Mouse (Mus musculus): ENCODE measurements at regions not wholly inside any gene's neighbourhood (a gene's known extent, or its start where the extent isn't known, plus 50 kb on each side); places are given as distances from the start of the nearest gene placed in this dataset.
A peak's percentile ranks its signal among the peaks of the same experiment; 100 is the strongest.

- Histone ChIP-seq H3K27ac (peak overlapping the region; percentile 56), H3K4me3 (replicated peaks) (no peak overlapping the region), H3K27me3 (no peaks in the 10 kb centered on the region), H3K4me2 (replicated peaks) (no peak overlapping the region), H3K9me3 (0 out of 2 replicates have a peak, but pooled peaks cover under 1% of the 10 kb centered on the region), H3K9ac (replicated peaks) (no peak overlapping the region), H3K4me1 (replicated peaks) (peaks cover 11% of the 10 kb centered on the region), H3K36me3 (no peaks in the 10 kb centered on the region)
- 48% methylated on average over 8 of the region's 8 CpGs for WGBS
- ATAC-seq = peak; percentile 85
Measured at GRCm38 (mm10) chr4:34308921-34309563, 241.7 kb upstream of the Akirin2 start.

- 0 out of 2 replicates have a peak, but pooled peaks cover 6% of the 10 kb centered on the region for H3K9me3 ChIP-seq
- H3K4me2 ChIP-seq (replicated peaks) = no peak overlapping the region
- no peak overlapping the region for H3K9ac ChIP-seq (replicated peaks)
- WGBS = 65% methylated on average over 5 of the region's 5 CpGs
- peaks cover 11% of the 10 kb centered on the region for H3K4me1 ChIP-seq (replicated peaks)
- no peaks in the 10 kb centered on the region for H3K27me3 ChIP-seq
- no peak overlapping the region for H3K27ac ChIP-seq
- H3K36me3 ChIP-seq = no peaks in the 10 kb centered on the region
- H3K4me3 ChIP-seq (replicated peaks) = no peak overlapping the region
- no peak for ATAC-seq
Measured at GRCm38 (mm10) chr4:34310061-34310642, 240.6 kb upstream of the Akirin2 start.

GRCm38 (mm10) chr4:34315848-34316247 is 234.9 kb upstream of the Akirin2 start:
- no peaks in the 10 kb centered on the region for H3K27me3 ChIP-seq
- H3K9me3 ChIP-seq = 0 out of 2 replicates have a peak, but pooled peaks cover 6% of the 10 kb centered on the region
- no peak overlapping the region for H3K4me2 ChIP-seq (replicated peaks)
- no peaks in the 10 kb centered on the region for H3K36me3 ChIP-seq
- ATAC-seq = no peak
- no peaks in the 10 kb centered on the region for H3K4me1 ChIP-seq (replicated peaks)
- H3K27ac ChIP-seq = no peak overlapping the region
- no peak overlapping the region for H3K9ac ChIP-seq (replicated peaks)
- no peak overlapping the region for H3K4me3 ChIP-seq (replicated peaks)
- WGBS = 79% methylated on average over 5 of the region's 5 CpGs

- H3K9ac ChIP-seq (replicated peaks) = no peak overlapping the region
- no peak for ATAC-seq
- H3K36me3 ChIP-seq = no peaks in the 10 kb centered on the region
- H3K4me3 ChIP-seq (replicated peaks) = no peak overlapping the region
- no peaks in the 10 kb centered on the region for H3K27me3 ChIP-seq
- 75% methylated on average over 3 of the region's 3 CpGs for WGBS
- no peaks in the 10 kb centered on the region for H3K9me3 ChIP-seq
- H3K27ac ChIP-seq = no peak overlapping the region
- H3K4me2 ChIP-seq (replicated peaks) = no peak overlapping the region
- peaks cover 4% of the 10 kb centered on the region; the same call in 1 of the 2 replicates for H3K4me1 ChIP-seq (replicated peaks)
Measured at GRCm38 (mm10) chr4:34322841-34323240, 227.9 kb upstream of the Akirin2 start.

- no peak for ATAC-seq
- H3K4me2 ChIP-seq (replicated peaks) = no peak overlapping the region; the same call in 1 of the 2 replicates
- H3K27ac ChIP-seq = no peak overlapping the region
- H3K36me3 ChIP-seq = no peaks in the 10 kb centered on the region
- no peak overlapping the region for H3K9ac ChIP-seq (replicated peaks)
- H3K4me1 ChIP-seq (replicated peaks) = peaks cover 13% of the 10 kb centered on the region; the same call in 1 of the 2 replicates
- WGBS = 70% methylated on average over 19 of the region's 19 CpGs
- no peak overlapping the region for H3K4me3 ChIP-seq (replicated peaks)
- no peaks in the 10 kb centered on the region; the same call in 1 of the 2 replicates for H3K9me3 ChIP-seq
- H3K27me3 ChIP-seq = no peaks in the 10 kb centered on the region
Measured at GRCm38 (mm10) chr4:34328151-34328785, 222.5 kb upstream of the Akirin2 start.

GRCm38 (mm10) chr4:34336971-34337797 is 213.6 kb upstream of the Akirin2 start:
- Histone ChIP-seq H3K4me1 (replicated peaks) (peaks cover 15% of the 10 kb centered on the region), H3K27me3 (no peaks in the 10 kb centered on the region), H3K36me3 (no peaks in the 10 kb centered on the region), H3K9me3 (no peaks in the 10 kb centered on the region; the same call in 1 of the 2 replicates), H3K27ac (peak overlapping the region; percentile 76), H3K4me2 (replicated peaks) (0 out of 2 replicates have a peak overlapping the region, but pooled peaks have one; percentile 6), H3K4me3 (replicated peaks) (no peak overlapping the region), H3K9ac (replicated peaks) (no peak overlapping the region)
- ATAC-seq = peak; percentile 89
- 47% methylated on average over 14 of the region's 14 CpGs for WGBS

GRCm38 (mm10) chr4:34337852-34338251 is 212.9 kb upstream of the Akirin2 start:
- H3K27me3 ChIP-seq = no peaks in the 10 kb centered on the region
- ATAC-seq = no peak
- peaks cover 15% of the 10 kb centered on the region for H3K4me1 ChIP-seq (replicated peaks)
- H3K9me3 ChIP-seq = no peaks in the 10 kb centered on the region; the same call in 1 of the 2 replicates
- WGBS = 83% methylated on average over 13 of the region's 13 CpGs
- no peak overlapping the region for H3K4me3 ChIP-seq (replicated peaks)
- H3K4me2 ChIP-seq (replicated peaks) = no peak overlapping the region
- peak overlapping the region; percentile 76 for H3K27ac ChIP-seq
- H3K36me3 ChIP-seq = no peaks in the 10 kb centered on the region
- H3K9ac ChIP-seq (replicated peaks) = no peak overlapping the region

GRCm38 (mm10) chr4:34340057-34340456 is 210.7 kb upstream of the Akirin2 start:
- Histone ChIP-seq H3K4me2 (replicated peaks) (no peak overlapping the region), H3K27ac (no peak overlapping the region), H3K4me3 (replicated peaks) (no peak overlapping the region), H3K9me3 (no peaks in the 10 kb centered on the region), H3K27me3 (no peaks in the 10 kb centered on the region), H3K9ac (replicated peaks) (no peak overlapping the region), H3K4me1 (replicated peaks) (peaks cover 15% of the 10 kb centered on the region), H3K36me3 (no peaks in the 10 kb centered on the region)
- WGBS = 95% methylated on average over 8 of the region's 8 CpGs
- ATAC-seq = no peak

GRCm38 (mm10) chr4:34371281-34372032 is 179.3 kb upstream of the Akirin2 start:
- no peaks in the 10 kb centered on the region for H3K36me3 ChIP-seq
- no peak overlapping the region for H3K4me2 ChIP-seq (replicated peaks)
- no peaks in the 10 kb centered on the region for H3K27me3 ChIP-seq
- no peak overlapping the region for H3K4me3 ChIP-seq (replicated peaks)
- H3K27ac ChIP-seq = no peak overlapping the region
- 73% methylated on average over 8 of the region's 8 CpGs for WGBS
- H3K4me1 ChIP-seq (replicated peaks) = no peaks in the 10 kb centered on the region
- no peak for ATAC-seq
- H3K9me3 ChIP-seq = no peaks in the 10 kb centered on the region
- no peak overlapping the region for H3K9ac ChIP-seq (replicated peaks)

GRCm38 (mm10) chr4:34386338-34386967 is 164.3 kb upstream of the Akirin2 start:
- 0 out of 2 replicates have a peak, but pooled peaks cover 4% of the 10 kb centered on the region for H3K4me1 ChIP-seq (replicated peaks)
- peak; percentile 58; the same call in 1 of the 2 replicates for ATAC-seq
- no peaks in the 10 kb centered on the region for H3K27me3 ChIP-seq
- 57% methylated on average over 5 of the region's 5 CpGs for WGBS
- H3K9me3 ChIP-seq = no peaks in the 10 kb centered on the region
- no peak overlapping the region for H3K4me2 ChIP-seq (replicated peaks)
- no peak overlapping the region for H3K4me3 ChIP-seq (replicated peaks)
- H3K27ac ChIP-seq = no peak overlapping the region
- H3K9ac ChIP-seq (replicated peaks) = no peak overlapping the region
- no peaks in the 10 kb centered on the region for H3K36me3 ChIP-seq

- H3K4me2 ChIP-seq (replicated peaks) = no peak overlapping the region
- 91% methylated on average over 5 of the region's 5 CpGs for WGBS
- H3K9ac ChIP-seq (replicated peaks) = no peak overlapping the region
- H3K27ac ChIP-seq = no peak overlapping the region
- H3K4me1 ChIP-seq (replicated peaks) = 0 out of 2 replicates have a peak, but pooled peaks cover 1% of the 10 kb centered on the region
- no peak for ATAC-seq
- no peaks in the 10 kb centered on the region for H3K27me3 ChIP-seq
- no peaks in the 10 kb centered on the region for H3K9me3 ChIP-seq
- no peak overlapping the region for H3K4me3 ChIP-seq (replicated peaks)
- no peaks in the 10 kb centered on the region for H3K36me3 ChIP-seq
Measured at GRCm38 (mm10) chr4:34391499-34391898, 159.2 kb upstream of the Akirin2 start.
